Mouse (Mus musculus) lung, postnatal 0 days (tissue): ENCODE results near the gene Aim2.

Experiments
- CTCF ChIP-seq: IDR thresholded peaks from 2 replicates; pipeline ENCODE4 v1.5.1; 2016; ENCODE audit warnings: antibody characterized with exemption, mild to moderate bottlenecking
- EP300 ChIP-seq: IDR thresholded peaks from 2 replicates; pipeline ENCODE4 v1.6.1; 2016; ENCODE audit warnings: antibody characterized with exemption, mild to moderate bottlenecking, control low read depth

- TF ChIP-seq CTCF (no peak), EP300 (no peak)
These were observed 24.1 kb upstream of the Aim2 start for GRCm38 (mm10) chr1:173326552-173326951.
